In the genomic region with DNA sequence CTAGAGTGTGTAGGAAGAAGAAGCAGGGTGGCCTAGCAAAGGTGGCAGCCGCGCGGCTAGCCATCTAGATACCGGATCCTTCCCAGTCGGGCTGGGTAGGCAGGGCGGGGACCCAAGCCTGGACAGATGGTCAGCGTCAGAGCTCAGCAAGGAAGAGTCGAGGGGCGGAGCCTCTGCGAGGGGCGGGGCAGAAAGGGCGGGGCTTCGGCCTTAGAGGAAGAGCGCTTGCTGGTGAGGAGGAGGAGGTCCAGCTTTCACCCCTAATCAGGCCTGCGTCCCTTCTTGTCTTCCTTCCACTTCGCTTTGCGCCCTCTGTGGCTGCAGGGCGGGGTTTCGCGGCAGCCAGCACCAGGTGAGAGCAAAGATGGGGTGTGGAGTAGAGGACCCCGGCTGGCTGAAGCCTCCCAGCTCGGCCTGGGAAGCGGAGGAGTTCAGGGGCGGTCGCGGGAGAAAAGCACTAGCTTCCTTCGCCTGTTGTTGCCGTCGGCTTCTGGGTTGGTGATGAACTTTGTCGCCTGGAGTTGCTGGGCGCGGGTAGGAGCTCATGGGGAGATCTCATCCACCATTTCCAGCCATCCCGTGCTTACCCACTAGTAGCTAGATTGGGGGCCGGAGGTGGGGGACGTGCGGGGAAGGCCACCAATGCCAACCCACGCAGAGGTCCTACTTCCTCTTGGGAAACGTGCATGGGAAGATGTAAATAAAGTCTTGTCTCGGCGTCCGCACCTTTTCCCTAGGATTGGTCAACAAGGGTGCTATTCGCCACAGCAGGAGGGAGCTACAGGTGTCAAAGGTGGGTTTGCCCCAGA, we compare ENCODE assay signal across 7 mouse cellular contexts. TPM values are rescaled to one million over a fixed set of nuclear protein-coding genes. Genes with fewer than 3 reads are reported as not detected.
DNase-seq lines count a peak whose midpoint lies in the region; ATAC-seq and TF ChIP-seq lines count a peak whose summit lies in the region.

Gene Tmem159 (plus strand): TSS at position 190 of the 809 bp plus-strand sequence.

- no peak for TF ChIP-seq POLR2A in bone marrow, adult 2 months (IDR thresholded peaks at IDR 0.05; ENCODE audit: borderline replicate concordance, control insufficient read depth, low read depth, low read length)

- H3K27ac ChIP-seq in bone marrow, adult 2 months (ENCODE audit: control insufficient read depth, insufficient read depth, low read depth, low read length, poor library complexity) = no peak within 1 kb of the TSS
- H3K27ac ChIP-seq in embryonic facial prominence, embryonic 12.5 days = no peak within 1 kb of the TSS
- H3K27ac ChIP-seq in limb, embryonic 12.5 days = 0 out of 2 replicates have a peak within 1 kb of the TSS, but pooled peaks have one; percentile 51
- H3K27ac ChIP-seq in midbrain, embryonic 13.5 days = no peak within 1 kb of the TSS

- H3K27me3 ChIP-seq in embryonic facial prominence, embryonic 12.5 days = no peaks in the 10 kb centered on the region
- H3K27me3 ChIP-seq in limb, embryonic 12.5 days = no peaks in the 10 kb centered on the region; the same call in 1 of the 2 replicates
- peaks cover 14% of the 10 kb centered on the region for H3K27me3 ChIP-seq in midbrain, embryonic 13.5 days

- DNase-seq in heart, adult 18-20 months = peak; percentile 93 to 97
- DNase-seq in kidney, adult 18-20 months = peak; percentile 90
- DNase-seq in skeletal muscle tissue, adult 2 months (ENCODE audit: low read depth, low spot score) = peak; percentile 91

- peak within 1 kb of the TSS; percentile 63 for H3K4me3 ChIP-seq in bone marrow, adult 2 months (replicated peaks; ENCODE audit: control insufficient read depth, low read depth, low read length)
- peak within 1 kb of the TSS; percentile 61 for H3K4me3 ChIP-seq in embryonic facial prominence, embryonic 12.5 days
- H3K4me3 ChIP-seq in limb, embryonic 12.5 days (replicated peaks) = peak within 1 kb of the TSS; percentile 64
- H3K4me3 ChIP-seq in midbrain, embryonic 13.5 days (replicated peaks) = peak within 1 kb of the TSS; percentile 49

- no peak for TF ChIP-seq CTCF in bone marrow, adult 2 months (IDR thresholded peaks at IDR 0.05; ENCODE audit: control insufficient read depth, insufficient read depth, low read length)

- H3K9me3 ChIP-seq in embryonic facial prominence, embryonic 12.5 days = no peaks in the 10 kb centered on the region
- no peaks in the 10 kb centered on the region for H3K9me3 ChIP-seq in limb, embryonic 12.5 days
- H3K9me3 ChIP-seq in midbrain, embryonic 13.5 days = no peaks in the 10 kb centered on the region

- H3K9ac ChIP-seq in embryonic facial prominence, embryonic 12.5 days = peak within 1 kb of the TSS; percentile 56
- peak within 1 kb of the TSS; percentile 66 for H3K9ac ChIP-seq in limb, embryonic 12.5 days (replicated peaks)
- H3K9ac ChIP-seq in midbrain, embryonic 13.5 days (replicated peaks) = peak within 1 kb of the TSS; percentile 54

- H3K4me1 ChIP-seq in bone marrow, adult 2 months (ENCODE audit: control insufficient read depth, insufficient read depth, low read length) = no peaks in the 10 kb centered on the region; the same call in 1 of the 2 replicates
- H3K4me1 ChIP-seq in embryonic facial prominence, embryonic 12.5 days = no peaks in the 10 kb centered on the region
- 0 out of 2 replicates have a peak, but pooled peaks cover 9% of the 10 kb centered on the region for H3K4me1 ChIP-seq in limb, embryonic 12.5 days (replicated peaks)
- H3K4me1 ChIP-seq in midbrain, embryonic 13.5 days (replicated peaks) = peaks cover 15% of the 10 kb centered on the region

- ATAC-seq in embryonic facial prominence, embryonic 12.5 days (ENCODE audit: insufficient number of reproducible peaks, insufficient read depth, low FRiP score, low TSS enrichment) = peak; percentile 88
- ATAC-seq in limb, embryonic 12.5 days (ENCODE audit: insufficient number of reproducible peaks, insufficient read depth, low FRiP score, low TSS enrichment, low read depth) = peak; percentile 88
- ATAC-seq in midbrain, embryonic 13.5 days = peak; percentile 84

- under 1% methylated on average over 42 of the region's 42 CpGs for WGBS in bone marrow, adult 2 months
- under 1% methylated on average over 41 of the region's 42 CpGs for WGBS in embryonic facial prominence, embryonic 12.5 days
- WGBS in limb, embryonic 12.5 days = 1% methylated on average over 42 of the region's 42 CpGs
- 1% methylated on average over 42 of the region's 42 CpGs for WGBS in midbrain, embryonic 13.5 days

- no peaks in the 10 kb centered on the region for H3K36me3 ChIP-seq in embryonic facial prominence, embryonic 12.5 days
- 0 out of 2 replicates have a peak, but pooled peaks cover 3% of the 10 kb centered on the region for H3K36me3 ChIP-seq in limb, embryonic 12.5 days
- H3K36me3 ChIP-seq in midbrain, embryonic 13.5 days = no peaks in the 10 kb centered on the region

- peak within 1 kb of the TSS; percentile 77 for H3K4me2 ChIP-seq in embryonic facial prominence, embryonic 12.5 days (replicated peaks)
- peak within 1 kb of the TSS; percentile 87 for H3K4me2 ChIP-seq in limb, embryonic 12.5 days
- peak within 1 kb of the TSS; percentile 66 for H3K4me2 ChIP-seq in midbrain, embryonic 13.5 days (replicated peaks)

RNA-seq across cellular contexts. Expression of gene Tmem159, which starts in this region (rescaled TPM):
- 1.4 and 2.7 TPM in 2 replicates for polyA plus RNA-seq in bone marrow, adult 2 months (2011; ENCODE audit: insufficient read depth, insufficient read length, low replicate concordance, missing spikeins)
- 27.1 and 27.4 TPM in 2 replicates for polyA plus RNA-seq in embryonic facial prominence, embryonic 12.5 days (2016; fragmentation: Nextera tagmentation; extraction: Ambion mirVana)
- total RNA-seq in heart, adult 18-20 months (2021) = 10 to 100 TPM; 25.9 to 26.0 TPM
- 21.5 and 23.3 TPM in 2 replicates for polyA plus RNA-seq in limb, embryonic 12.5 days (2016; fragmentation: Nextera tagmentation; extraction: Ambion mirVana)
- 12.6 and 13.2 TPM in 2 replicates for polyA plus RNA-seq in midbrain, embryonic 13.5 days (2015; fragmentation: Nextera tagmentation; extraction: Ambion mirVana)
